Mouse (Mus musculus) right cerebral cortex, postnatal 36 days (tissue): ENCODE measurements around the gene Pnp.
"Not testable (repeated sequence)": the region's sequence is repeated elsewhere in the genome, so short reads cannot be mapped to it uniquely, and the experiment has no call there.

Experiments
- DNase-seq, 2 experiments: peaks; one replicate each; pipeline ENCODE4 v3.0.0; 2022; ENCODE audit warnings: low spot score in 2 of 2, mixed read lengths in 1 of 2

Gene Pnp

DNA sequence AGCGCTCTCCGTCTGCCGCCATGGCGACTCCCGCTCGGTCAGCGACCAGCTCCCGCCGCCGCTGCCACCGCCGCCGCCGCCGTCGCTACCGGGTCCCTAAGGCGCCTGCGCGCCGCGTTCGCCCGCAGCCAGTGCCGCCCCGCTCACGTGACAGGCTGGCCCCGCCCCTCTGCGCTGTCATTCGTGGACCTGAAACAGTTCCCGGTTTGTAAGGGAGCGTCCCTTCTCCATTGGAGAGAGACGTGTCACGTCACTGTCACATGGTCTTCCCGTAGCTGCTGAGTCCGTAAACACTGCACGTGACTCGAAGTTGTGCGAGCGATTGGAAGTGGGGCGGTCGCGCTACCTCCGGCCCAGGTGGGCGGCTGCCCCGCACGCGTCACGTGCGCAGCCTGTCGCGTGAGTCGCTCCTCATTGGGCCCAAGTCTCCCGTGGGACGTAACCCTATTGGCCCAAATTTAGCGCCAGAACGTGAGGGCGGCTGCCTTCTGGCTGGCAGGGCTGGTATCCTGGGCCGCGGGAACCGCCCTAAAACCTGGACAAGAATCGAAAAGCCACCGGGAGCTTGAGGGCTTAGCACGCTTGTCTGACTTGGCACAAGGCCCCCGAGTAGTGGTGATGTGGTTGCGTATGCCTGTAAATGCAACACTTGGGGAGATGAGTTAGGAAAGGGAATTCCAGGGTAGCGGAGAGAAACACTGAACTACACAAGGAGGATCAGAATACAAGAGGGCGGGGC, at the start of gene Pnp, which contains the start of gene Pip4p1:
TSS of gene Pnp (plus strand) at position 329 of the 739 bp plus-strand sequence.
TSS of gene Pip4p1 (minus strand) at position 103 of the 739 bp plus-strand sequence.
- peak; percentile 99 to 100 for DNase-seq

DNA sequence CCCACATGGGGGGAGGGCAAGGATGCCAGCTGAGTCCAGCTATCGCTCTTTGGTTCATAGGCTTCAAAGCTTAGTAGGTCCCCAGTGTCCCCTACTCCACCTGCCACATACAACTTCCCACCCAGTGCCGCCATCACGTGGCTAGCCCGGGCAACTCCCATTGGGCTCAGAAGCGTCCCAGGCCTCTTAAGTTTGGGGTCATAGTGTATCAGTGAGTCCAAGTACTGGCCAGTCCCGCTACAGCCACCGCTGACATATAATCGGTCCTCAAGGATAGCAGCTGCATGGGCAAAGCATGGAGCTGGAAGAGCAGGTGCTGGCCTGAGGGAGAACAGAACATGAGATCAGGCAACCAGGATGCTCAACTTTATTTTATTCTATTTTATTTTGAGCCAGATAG, 39.3 kb upstream of the Pnp start:
- no peak for DNase-seq

DNA sequence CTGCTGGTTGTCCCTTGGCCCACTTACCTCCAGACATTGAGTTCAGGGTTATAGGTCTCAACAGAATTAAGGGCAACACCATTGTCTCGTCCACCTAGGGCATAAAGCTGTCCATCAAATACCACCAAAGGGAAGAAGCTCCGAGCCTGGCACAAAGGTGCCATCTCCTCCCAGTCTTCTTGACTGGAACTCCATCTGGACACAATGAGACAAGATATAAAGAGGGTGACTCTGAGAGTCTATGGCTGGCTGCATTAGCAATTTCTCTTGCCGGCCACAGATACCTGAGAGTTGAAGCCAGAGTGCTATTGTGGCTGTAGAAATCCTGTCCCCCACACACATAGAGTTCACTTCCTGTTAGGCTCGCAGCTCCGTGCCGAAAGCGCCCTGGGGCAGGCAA, 38.8 kb upstream of the Pnp start:
- no peak for DNase-seq

DNA sequence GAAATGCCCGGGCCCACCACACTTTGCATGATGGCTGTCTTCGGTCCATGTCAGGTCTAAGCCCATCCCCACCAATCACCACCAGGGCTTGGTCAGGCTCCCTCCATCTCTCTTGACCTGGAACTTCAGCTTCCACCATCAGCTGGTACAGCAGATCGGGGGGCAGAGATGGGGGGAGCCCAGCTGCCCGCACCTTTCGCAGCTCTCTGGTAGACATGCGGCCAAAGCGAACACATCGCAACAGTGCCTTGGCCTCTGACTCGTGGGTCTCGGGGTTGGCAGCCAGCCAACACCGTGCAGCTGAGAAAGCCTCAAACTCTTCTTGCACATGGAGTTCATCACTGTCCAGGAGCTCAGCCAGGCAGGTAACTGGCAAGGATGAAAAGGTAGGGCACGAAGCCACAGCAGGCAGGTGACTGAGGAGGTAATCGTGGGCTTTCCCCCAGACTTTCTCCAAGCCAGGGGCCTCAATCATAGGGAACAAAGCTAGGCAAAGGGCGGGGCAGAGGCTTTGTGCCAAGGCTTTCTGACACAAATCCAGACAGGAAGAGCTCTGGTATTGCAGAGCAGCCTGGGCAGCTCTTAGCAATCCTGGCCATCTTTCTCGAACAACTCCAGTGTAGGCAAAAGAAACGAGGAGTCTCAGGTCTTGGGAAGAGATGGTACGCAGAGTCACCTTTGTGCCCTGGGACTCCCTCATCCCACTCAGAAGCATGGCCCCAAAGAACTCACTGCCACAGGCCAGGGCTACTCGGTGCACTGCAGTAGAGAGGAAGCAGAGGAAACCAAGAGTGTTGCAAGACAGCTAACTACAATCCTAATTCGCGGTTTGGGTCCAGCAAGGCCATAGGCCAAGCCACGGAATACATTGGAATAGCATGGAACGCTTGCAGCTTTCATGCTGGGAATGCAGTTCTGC, 38.1 kb upstream of the Pnp start:
- no peak for DNase-seq

DNA sequence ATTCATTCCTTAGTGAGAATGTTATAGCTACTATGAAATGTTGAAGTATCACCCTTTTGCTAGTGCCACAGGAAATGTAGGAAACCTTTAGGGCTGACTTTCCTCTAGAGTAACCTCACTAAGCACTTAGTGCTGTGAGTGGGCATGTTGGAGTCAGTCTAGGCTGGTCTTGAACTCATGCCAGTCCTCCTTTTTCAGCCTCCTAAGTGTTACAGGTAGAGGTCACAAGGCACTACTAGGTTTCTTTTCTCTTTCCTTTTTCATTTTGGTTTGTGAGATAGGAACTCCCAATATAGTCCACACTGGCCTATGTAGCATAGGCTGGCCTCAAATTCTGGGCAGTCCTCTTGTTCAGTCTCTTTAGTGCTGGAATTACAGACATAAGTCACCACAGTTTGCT, 35.5 kb upstream of the Pnp start:
- DNase-seq = no peak

DNA sequence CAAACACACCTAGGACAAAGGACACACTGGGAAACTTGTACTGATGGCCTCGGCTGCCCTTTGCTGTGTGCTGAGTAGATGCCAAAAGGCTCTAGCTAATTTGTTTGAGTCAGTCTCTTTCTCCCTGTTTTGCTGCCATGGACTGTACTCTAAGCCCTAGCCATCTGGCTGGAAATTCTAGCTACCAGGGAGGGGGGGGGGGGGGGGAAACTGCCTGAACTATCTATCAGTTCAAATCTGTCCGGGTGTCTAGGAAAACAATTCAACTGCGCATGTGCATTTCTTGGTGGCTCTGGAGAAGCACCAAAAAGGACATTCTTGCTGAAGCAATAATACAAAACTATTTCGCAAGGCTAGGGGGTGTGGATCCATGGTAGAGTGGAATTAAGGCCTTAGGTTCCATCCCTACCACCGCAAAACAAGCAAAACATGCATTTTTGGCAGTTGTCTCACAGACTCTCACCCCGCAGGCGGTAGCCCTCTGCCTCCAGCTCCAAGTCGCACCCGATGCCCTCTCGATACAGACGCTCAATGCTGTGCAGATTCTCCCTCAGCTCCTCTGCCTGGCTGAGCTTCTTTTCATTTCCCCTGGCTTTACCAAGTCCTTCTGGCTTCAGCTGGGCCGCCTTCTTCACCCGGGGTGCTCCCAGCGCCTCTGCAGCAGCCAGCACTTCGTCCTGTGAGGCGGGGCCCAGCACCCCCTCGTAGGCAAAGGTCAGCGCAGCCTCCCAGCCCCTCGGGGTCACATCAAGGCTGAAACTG, 34.7 kb upstream of the Pnp start:
- DNase-seq = no peak

DNA sequence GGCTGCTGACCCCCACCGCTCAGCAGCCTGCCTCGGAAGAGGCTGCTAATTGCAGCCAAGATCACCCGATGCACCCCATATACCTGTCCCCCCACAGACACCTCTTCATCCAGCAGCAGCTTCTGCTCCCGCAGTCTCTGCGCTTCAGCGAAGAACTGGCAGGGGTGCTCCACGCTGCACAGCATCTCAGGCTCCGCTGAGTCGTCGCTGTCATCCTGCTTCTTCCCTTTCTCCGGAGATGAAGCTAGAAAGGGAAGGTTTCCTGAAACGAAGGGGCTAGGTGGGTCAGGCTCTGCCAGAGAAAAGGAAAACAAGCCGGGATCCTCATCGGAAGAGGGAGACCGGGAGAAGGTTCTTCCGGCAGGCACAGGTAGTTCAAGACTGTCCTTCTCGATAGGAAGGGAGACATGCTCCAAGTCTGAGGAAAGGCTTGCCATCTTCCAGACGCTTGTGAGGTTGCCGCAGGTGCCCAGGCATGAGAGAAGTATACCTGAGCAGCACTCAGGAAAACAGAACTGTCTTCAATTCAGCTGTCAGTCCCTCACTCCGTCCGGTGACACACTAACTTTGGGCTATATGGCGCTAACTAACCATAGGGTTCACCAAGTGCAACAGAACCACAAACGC, 34.0 kb upstream of the Pnp start:
- DNase-seq = no peak

DNA sequence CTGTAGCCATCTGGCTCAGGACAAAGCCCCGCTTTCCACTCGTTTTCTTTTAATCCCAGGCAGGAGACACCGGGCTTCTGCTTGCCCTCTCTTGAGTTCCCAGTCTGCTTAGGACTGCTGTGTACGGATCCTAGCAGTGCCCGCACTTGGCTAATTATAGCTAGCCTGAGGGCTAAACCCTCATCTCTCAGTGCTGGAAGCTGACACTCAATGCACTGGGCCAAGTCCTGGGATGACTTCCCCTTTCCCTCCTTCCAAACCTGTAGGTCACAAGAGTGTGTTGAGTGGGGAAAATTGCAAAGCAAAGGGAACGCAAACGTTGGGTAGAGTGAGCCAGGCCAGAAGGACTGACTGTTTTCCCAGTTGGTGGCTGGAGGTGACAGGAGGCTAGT, 33.5 kb upstream of the Pnp start, which contains the start of gene Klhl33:
TSS of gene Klhl33 (minus strand) at position 134 of the 392 bp plus-strand sequence.
- DNase-seq = no peak

DNA sequence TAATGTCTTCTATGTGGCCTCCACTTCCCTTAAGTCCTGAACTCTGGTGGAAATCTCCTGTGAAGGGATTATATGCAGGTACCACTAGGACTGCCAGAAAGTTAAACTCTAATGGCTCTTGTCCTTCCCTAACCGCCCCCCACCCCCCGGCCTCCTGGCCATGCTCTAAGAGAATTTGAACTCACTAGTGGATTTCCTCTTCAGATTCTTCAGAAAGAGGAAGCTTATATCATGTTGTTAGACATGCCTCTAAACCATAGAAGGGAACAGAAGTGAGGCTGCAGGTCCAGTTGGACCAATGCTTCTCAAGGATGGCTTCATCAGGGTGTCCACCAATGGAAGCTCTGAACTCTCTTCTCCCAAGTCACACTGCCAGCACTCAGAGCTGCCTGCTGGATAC, 32.9 kb upstream of the Pnp start:
- DNase-seq = not testable (repeated sequence)

DNA sequence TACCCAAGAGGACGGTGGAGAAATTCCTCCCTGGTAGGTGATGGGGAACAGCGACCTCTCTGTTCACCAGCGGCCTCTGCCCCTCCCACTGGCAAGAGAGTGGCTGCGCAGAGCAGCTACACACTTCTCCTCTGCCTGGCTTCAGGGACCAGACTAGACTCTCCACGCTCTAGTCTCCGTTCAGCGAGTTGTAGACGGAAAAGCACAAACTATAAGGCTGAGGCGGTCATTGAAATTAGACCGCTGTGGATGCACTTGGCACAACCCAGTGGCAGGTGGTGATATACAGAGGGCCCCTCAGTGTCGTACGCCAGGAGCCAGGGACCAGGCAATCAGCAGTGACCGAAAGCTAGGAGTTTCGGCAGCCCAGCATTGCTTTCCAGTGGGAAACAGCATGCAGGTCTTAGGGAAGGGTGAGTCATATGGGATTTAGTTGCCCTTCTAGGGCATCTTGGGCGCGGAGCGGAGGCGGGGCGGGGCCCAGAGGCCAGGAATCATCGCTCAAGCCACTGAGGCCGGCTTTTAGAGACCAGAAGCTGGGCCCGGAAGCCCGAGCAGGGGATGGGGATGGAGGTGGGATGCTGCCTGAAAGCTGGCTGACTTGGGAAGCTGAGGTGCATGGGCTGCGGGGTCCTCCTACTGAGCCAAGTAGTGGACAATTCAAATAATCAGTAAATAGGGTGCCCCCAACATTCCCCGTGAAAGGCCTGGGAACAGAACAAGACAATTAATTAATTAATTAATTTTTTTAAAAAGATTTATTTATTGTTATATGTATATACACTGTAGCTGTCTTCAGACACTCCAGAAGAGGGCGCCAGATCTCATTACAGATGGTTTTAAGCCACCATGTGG, 26.7 kb upstream of the Pnp start:
- no peak for DNase-seq

DNA sequence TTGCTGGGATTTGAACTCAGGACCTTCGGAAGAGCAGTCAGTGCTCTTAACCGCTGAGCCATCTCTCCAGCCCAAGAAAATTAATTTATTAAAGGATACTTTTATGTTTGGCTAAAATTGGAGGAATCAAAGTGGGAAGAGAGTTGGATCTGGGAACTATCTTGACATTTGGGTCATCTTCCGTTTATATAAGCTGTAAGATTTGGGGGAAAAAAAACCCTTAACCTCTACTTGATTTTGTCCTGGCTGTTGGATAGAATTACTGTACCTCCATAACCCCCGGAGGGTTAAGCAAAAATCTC, 26.1 kb upstream of the Pnp start:
- no peak for DNase-seq

DNA sequence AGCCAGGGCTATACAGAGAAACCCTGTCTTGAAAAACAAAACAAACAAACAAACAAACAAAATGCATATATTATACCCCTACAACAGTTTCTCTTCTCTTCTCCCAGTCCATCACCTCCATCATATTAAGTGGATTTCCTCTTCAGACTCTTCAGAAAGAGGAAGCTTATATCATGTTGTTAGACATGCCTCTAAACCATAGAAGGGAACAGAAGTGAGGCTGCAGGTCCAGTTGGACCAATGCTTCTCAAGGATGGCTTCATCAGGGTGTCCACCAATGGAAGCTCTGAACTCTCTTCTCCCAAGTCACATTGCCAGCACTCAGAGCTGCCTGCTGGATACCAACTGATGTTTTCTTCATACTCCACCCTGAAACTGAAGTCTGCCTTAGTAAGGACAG, 25.6 kb upstream of the Pnp start:
- not testable (repeated sequence) for DNase-seq

DNA sequence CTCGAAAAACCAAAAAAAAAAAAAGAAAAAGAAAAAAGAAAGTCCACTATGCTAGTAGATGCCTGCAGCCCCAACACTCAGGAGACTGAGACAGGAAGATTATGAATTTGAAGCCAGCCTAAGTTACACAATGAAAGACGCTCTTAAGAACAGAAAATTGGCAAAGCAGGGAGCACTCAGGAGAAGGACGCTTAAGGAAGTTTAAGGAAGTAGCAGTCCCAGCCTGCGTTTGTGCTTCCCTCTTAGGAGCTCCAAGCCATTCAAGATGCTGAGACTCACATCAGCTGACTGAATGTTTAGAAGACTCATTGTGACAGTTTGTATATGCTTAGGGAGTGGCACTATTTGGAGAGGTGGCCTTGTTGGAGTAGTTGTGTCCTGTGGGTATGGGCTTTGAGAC, 22.8 kb upstream of the Pnp start:
- no peak for DNase-seq

DNA sequence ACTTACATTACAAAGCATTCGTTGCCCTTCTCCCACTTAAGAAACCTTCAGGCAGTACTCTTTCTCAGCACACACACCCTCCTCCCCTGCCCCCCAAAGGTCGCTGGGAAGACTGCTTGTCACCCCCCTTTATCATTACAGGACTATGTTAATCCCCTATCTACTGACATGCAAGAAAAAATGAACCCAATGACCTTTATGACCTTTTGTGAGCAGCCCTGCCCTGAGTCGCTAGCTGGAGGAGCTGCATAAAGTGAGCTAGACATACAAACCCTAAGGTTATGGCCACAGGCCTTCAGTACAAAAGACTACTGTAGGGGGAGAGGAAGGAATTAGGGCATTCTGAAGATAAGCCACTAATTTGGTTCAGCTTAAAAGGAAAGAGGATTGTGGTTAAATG, 19.5 kb upstream of the Pnp start:
- DNase-seq = no peak

DNA sequence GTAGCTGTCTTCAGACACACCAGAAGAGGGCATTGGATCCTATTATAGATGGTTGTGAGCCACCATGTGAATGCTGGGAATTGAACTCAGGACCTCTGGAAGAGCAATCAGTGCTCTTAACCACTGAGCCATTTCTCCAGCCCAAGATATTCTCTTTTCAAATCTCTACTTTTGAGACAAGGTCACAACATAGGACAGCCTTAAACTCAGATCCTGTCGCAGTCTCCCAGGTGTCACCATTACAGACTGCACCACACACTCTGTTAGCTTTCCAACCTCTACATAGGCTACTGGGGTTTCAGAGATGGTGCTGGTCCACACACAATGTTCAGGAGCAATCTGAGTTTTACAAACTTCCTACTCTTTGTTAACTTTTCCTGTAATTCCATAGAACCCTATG, 7.4 kb upstream of the Pnp start:
- not testable (repeated sequence) for DNase-seq

DNA sequence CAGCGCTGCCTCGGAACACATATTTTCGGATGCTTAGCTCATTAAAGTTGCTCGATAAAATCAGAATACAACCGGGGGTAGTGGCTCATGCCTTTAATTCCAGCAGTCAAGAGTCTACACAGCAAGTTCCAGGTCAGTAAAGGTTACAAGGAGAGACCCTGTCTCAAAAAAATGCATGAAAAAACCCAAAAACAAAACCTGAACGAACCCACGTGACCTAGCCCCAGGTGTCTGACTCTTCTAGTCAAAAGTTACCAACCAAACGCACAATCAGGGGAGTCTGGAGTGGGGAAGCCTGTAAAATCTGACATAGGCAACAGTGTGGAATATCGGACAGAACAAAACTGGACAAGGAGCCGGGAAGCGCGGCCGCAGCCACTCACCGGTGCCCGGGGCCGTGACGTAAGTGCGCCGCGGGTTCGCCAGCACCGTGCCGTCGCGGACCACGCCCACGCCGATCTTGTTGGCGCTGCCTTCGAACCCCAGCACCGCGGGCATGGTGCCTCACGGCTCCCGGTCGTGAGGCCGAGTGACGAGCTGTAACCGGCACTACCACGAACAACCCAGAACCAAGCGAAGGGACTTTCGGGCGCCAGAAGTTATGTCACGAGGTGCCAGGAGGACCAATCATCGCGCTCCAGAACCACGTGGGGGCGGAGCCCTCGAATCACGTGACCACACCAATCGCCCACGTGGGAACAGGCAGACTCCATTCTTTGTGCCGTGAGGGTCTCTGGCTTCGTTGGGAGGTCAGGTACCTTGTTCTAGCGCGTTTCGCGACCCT, 6.4 kb upstream of the Pnp start, which contains the start of the genes Osgep and Apex1:
TSS of gene Osgep (minus strand) at position 613 of the 784 bp plus-strand sequence.
TSS of gene Apex1 (plus strand) at position 688 of the 784 bp plus-strand sequence.
- peak; percentile 97 for DNase-seq

DNA sequence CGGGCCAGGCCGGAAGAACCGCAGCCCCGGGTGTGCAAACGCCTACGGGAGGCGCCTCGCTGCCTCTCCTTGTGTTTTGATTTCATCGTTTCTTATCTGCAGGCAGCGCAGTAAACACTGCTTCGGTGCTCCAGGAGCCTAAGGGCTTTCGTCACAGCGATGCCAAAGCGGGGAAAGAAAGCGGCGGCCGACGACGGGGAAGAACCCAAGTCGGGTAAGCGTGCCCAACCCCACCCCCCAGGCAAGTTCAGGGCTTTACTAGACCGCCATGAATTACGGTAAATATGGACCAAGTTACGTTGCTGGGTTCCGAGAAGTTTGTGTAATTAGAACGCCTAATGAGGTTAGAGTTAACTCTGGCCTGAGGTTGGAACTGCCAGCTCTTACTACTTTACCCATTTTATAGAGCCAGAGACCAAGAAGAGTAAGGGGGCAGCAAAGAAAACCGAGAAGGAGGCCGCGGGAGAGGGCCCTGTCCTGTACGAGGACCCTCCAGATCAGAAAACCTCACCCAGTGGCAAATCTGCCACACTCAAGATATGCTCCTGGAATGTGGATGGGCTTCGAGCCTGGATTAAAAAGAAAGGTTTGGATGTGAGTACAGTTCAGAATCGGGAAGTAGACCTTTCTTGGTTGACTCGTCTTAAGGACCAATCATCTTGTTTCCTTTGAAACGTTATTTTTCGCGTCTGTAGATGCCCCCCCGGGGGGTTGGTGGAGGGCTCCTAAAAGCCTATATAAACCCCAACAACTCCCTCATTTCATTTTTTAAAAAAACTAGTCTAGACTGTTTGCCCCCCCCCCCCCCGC, 5.6 kb upstream of the Pnp start:
- DNase-seq = no peak

DNA sequence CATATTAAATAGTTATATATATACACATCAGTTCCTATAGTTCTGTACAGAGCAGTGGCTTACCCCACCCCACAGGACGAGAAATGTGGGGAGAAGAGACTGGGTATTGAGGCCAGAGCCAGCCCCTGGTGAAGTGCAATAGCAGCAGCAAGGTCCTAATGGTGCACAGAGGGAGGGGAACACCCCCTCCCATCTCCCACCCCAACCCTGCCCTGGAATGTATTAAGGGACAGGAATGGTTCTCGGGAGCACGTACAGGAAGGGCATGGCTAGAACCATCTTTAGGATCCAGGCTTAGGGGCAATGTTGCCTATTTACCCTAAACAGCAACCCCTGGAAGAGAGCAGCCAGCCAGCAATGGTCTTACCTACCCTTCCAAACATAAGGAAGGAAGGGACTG, 3.5 kb upstream of the Pnp start:
- DNase-seq = no peak

DNA sequence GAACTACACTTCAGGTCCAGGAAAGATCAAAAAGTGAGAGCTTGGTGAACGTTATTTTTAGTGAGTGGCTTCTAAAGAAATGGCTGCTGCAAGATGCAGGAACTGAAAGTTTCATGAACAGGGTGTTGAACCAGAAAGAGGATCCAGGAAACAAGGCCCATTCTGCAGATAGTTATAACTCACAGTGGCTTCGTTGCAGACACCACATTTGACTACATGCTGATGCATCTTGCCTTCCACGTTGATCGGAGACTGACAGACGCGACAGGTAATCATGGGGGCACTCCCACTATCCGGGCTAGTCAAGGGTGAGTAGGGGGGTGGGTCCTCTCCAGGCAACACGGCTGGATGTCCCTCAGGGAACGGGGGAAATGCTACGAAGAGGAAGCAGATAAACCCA, 931 bp upstream of the Pnp start:
- DNase-seq = peak in 1 of 2 experiments; percentile 14
